Mouse (Mus musculus) lung, postnatal 0 days (tissue): ENCODE data around the gene Nkx2-3. TPM values are rescaled to one million over a fixed set of nuclear protein-coding genes. Genes with fewer than 3 reads are reported as not detected.

Experiments
- ATAC-seq: fragments of 200-750 bp; cut with Nextera tagmentation; 2 replicates; pipeline ENCODE4 v1.8.0; 2017; ENCODE audit warnings: moderate library complexity
- DNase-seq: peaks from one replicate; pipeline ENCODE4 v3.0.0-alpha.2; 2016; ENCODE audit warnings: low spot score
- H3K27ac ChIP-seq: fragments of 300-500 bp; sonication (generic); 2 replicates; pipeline ENCODE4 v1.5.1; 2014; ENCODE audit warnings: antibody characterized with exemption, mild to moderate bottlenecking, low read length, mixed read lengths
- H3K27me3 ChIP-seq: fragments of 300-500 bp; sonication (generic); replicated peaks from 2 replicates; pipeline ENCODE4 v1.6.1; 2014; ENCODE audit warnings: low read length, mixed read lengths; ENCODE audit not compliant: insufficient read depth
- H3K36me3 ChIP-seq: fragments of 300-500 bp; sonication (generic); 2 replicates; pipeline ENCODE4 v1.6.1; 2014; ENCODE audit warnings: low read length, mixed read lengths; ENCODE audit not compliant: insufficient read depth
- H3K4me1 ChIP-seq: fragments of 300-500 bp; sonication (generic); 2 replicates; pipeline ENCODE4 v1.6.1; 2014; ENCODE audit warnings: antibody characterized with exemption, low read depth, low read length, mixed read lengths; ENCODE audit not compliant: insufficient read depth
- H3K4me2 ChIP-seq: fragments of 300-500 bp; sonication (generic); replicated peaks from 2 replicates; pipeline ENCODE4 v1.6.1; 2014; ENCODE audit warnings: low read depth, mild to moderate bottlenecking, low read length, moderate library complexity, mixed read lengths
- H3K4me3 ChIP-seq: fragments of 300-500 bp; sonication (generic); 2 replicates; pipeline ENCODE4 v1.5.1; 2014; ENCODE audit warnings: low read depth, low read length
- H3K9ac ChIP-seq: fragments of 300-500 bp; sonication (generic); replicated peaks from 2 replicates; pipeline ENCODE4 v1.6.1; 2014; ENCODE audit warnings: low read depth, mild to moderate bottlenecking
- H3K9me3 ChIP-seq: fragments of 300-500 bp; sonication (generic); 2 replicates; pipeline ENCODE4 v1.6.1; 2016; ENCODE audit warnings: low read length, mixed read lengths
- CTCF ChIP-seq: IDR thresholded peaks from 2 replicates; pipeline ENCODE4 v1.5.1; 2016; ENCODE audit warnings: antibody characterized with exemption, mild to moderate bottlenecking
- EP300 ChIP-seq: IDR thresholded peaks from 2 replicates; pipeline ENCODE4 v1.6.1; 2016; ENCODE audit warnings: antibody characterized with exemption, mild to moderate bottlenecking, control low read depth
- WGBS: fragments of 180-500 bp; shearing (Covaris S2); extraction: QIAGEN DNeasy Blood & Tissue Kit; methylation state at CpG from one replicate; pipeline ENCODE4 v1.1.7; 2014; 5-methylcytosine and 5-hydroxymethylcytosine counted together
- polyA plus RNA-seq: library from polyadenylated mRNA; unstranded; fragments of >200 nt; fragmentation: Nextera tagmentation; extraction: Ambion mirVana; gene quantifications from 2 replicates; pipeline ENCODE4 v1.2.1, GENCODE M21; 2015

Gene Nkx2-3
- polyA plus RNA-seq, 1 experiment from 2014 or later: not detected

DNA sequence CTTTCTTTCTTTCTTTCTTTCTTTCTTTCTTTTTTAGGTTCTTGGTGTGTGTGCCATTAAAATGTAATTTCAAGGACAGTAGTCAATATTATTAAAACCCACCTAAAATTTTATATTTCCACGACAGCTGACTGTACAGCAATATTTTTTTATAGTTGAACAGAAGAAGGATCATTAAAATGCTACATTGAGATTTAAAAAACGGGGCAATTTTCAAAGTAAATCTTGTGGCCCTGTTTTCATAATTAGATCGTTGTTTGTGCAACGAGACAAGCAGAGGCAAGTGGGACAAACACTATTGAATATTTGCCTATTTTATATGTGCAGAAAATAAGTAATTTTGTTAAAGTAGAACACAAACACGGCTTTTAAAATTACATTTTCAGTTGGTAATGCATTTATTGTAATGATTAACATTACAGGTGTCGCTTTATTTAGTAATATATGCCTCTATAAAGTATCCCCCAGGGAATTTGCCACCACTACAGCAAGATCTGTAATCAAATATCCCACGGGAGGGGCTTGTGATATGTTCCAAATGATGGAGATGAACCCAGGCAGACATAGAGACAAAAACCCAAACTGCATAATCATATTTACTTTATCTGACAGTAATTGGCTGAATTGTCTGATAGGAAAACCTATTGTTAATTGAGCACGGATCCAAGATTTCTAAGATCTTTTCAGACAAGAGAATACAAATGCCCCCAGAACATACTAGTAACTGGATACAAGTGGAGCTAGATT, 3.2 kb upstream of the Nkx2-3 start:
- peaks cover 84% of the 10 kb centered on the region for H3K27me3 ChIP-seq
- TF ChIP-seq CTCF: no peak
- no peak for TF ChIP-seq EP300
- no peaks in the 10 kb centered on the region for H3K9me3 ChIP-seq
- WGBS: 14% methylated on average over 8 of the region's 8 CpGs
- no peak overlapping the region for H3K4me3 ChIP-seq
- no peak overlapping the region for H3K9ac ChIP-seq
- 0 out of 2 replicates have a peak, but pooled peaks cover 6% of the 10 kb centered on the region for H3K4me1 ChIP-seq
- H3K4me2 ChIP-seq: no peak overlapping the region
- H3K27ac ChIP-seq: no peak overlapping the region
- DNase-seq (no peak), ATAC-seq (no peak)
- no peaks in the 10 kb centered on the region for H3K36me3 ChIP-seq

DNA sequence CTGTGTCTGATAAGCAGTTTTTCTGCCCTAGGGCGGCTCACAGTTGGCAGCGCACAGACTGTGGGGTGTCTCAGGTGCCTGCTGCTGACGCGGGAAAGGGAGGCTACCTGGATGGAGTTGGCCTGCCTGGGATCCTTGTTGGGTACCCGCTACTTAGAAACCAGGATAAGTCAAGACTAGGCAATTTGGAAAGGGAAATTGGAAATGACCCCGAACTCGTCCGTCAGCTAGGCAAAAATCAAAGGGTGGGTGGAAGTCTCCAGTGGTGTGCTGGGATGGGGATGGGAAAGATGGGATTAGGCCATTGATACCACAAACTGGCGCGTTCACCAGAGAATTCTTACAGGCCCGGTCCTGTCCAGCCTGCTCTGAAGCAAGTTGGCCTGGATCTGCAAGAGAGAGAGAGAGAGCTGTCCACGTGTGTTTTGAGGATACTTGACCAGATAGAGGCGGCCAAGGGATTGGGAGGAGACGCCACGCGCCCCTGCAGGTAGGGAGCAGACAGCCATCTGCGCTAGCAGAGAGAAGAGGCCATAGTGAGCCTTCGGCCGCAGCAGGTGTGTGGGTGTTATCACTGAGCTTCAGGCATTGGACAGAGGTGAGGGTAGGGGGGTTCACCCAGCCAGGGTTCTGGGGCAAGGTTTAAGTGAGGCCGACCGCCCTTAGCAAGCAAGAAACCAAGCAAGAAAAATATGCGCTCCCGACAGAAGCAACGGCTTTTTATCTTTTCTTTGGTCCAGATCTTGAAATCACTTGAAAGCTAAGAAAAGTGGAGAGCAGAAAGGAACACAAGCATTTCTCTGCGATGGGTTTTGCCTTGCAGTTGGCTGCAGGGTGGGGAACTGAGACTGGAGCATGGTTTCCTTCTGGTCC, 2.4 kb upstream of the Nkx2-3 start:
- no peak for DNase-seq
- no peak for ATAC-seq
- TF ChIP-seq EP300: no peak
- 2% methylated on average over 25 of the region's 25 CpGs for WGBS
- Histone ChIP-seq H3K36me3 (no peaks in the 10 kb centered on the region), H3K27ac (no peak overlapping the region), H3K4me2 (no peak overlapping the region), H3K9me3 (no peaks in the 10 kb centered on the region), H3K9ac (no peak overlapping the region), H3K4me3 (no peak overlapping the region), H3K27me3 (peaks cover 86% of the 10 kb centered on the region), H3K4me1 (peaks cover 12% of the 10 kb centered on the region)

DNA sequence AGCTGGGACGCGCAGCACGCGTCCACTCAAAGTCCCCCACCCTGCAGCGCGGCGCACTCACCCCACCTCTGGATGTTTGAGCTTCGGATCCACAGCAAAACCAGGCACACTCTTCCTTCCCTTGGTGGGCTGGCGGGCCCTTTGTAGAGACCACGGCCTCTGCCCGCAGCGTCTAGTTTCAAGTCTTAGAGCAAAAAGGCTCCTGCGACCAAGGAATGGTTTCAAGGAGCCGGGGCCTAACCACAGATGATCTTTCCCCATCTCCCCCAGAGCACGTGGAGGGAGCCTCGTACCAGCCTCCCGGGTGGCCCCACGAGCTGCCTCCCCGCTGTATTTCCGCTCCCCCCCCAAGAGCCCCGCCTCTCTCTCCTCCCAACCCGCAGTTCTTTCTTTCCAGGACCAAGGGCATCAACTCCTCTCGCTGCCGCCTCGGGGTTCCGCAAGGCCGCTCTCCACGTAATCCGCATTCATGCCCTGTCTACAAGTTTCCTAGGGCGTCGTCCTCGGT, 1.7 kb upstream of the Nkx2-3 start:
- no peak overlapping the region for H3K4me3 ChIP-seq
- DNase-seq: no peak
- H3K36me3 ChIP-seq: no peaks in the 10 kb centered on the region
- no peak for ATAC-seq
- no peak overlapping the region for H3K4me2 ChIP-seq
- H3K27me3 ChIP-seq: peaks cover 86% of the 10 kb centered on the region
- WGBS: 4% methylated on average over 31 of the region's 32 CpGs
- TF ChIP-seq EP300: no peak
- no peak for TF ChIP-seq CTCF
- no peak overlapping the region for H3K9ac ChIP-seq
- peaks cover 16% of the 10 kb centered on the region for H3K4me1 ChIP-seq
- H3K27ac ChIP-seq: no peak overlapping the region
- no peaks in the 10 kb centered on the region for H3K9me3 ChIP-seq

DNA sequence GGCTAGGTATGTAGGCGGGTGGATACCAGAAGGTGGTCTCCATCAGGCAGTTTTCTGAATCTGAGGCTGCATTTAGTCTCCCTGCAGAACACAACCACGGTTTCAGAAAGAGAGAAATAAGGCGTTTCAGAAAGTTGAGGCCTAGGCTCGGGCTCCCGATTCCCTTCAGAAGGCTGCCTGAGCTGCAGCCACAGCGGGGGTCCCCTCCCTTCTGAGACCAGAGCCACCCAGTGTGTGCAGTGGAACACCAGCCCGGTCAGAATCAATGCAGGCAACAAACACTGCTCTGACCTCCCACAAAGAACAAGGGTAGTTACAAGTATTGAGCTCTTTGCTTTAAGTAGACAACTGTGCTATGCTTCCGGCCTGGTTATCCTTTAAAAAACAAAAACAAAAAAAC, 1.0 kb upstream of the Nkx2-3 start:
- TF ChIP-seq EP300: no peak
- no peak for TF ChIP-seq CTCF
- no peak for ATAC-seq
- WGBS: 32% methylated on average over 8 of the region's 8 CpGs

DNA sequence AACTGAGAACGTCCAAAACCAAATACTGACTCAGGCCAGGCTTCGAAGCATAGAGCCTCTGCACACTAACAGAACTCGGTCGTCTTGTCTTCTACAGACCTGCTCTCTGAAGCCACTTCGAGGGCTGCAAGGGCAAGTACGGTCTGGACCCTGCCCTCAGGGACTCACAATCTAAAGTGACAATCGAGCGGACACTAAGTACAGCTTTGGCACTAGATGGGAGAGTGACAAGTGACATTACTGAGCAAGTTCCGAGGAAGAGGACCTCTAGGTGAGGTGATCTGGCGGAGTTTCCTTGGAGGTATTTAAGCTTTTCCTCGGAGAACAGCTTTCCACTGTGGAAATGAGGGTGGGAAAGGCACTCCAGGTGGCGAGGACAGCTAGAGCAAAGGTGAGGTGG, 564 bp upstream of the Nkx2-3 start:
- TF ChIP-seq EP300: no peak
- no peak for TF ChIP-seq CTCF
- no peak overlapping the region for H3K4me3 ChIP-seq
- H3K9ac ChIP-seq: no peak overlapping the region
- no peaks in the 10 kb centered on the region for H3K36me3 ChIP-seq
- 17% methylated on average over 12 of the region's 12 CpGs for WGBS
- H3K4me2 ChIP-seq: no peak overlapping the region
- peaks cover 21% of the 10 kb centered on the region for H3K4me1 ChIP-seq
- H3K27me3 ChIP-seq: peaks cover 86% of the 10 kb centered on the region
- DNase-seq (no peak), ATAC-seq (no peak)
- H3K27ac ChIP-seq: no peak overlapping the region
- H3K9me3 ChIP-seq: no peaks in the 10 kb centered on the region

More for the DNA sequence above, 1.0 kb upstream of the Nkx2-3 start:
- DNase-seq: no peak
- Histone ChIP-seq H3K9me3 (no peaks in the 10 kb centered on the region), H3K27ac (no peak overlapping the region), H3K4me1 (peaks cover 17% of the 10 kb centered on the region), H3K4me2 (no peak overlapping the region), H3K4me3 (no peak overlapping the region), H3K9ac (no peak overlapping the region), H3K27me3 (peaks cover 86% of the 10 kb centered on the region), H3K36me3 (no peaks in the 10 kb centered on the region)

DNA sequence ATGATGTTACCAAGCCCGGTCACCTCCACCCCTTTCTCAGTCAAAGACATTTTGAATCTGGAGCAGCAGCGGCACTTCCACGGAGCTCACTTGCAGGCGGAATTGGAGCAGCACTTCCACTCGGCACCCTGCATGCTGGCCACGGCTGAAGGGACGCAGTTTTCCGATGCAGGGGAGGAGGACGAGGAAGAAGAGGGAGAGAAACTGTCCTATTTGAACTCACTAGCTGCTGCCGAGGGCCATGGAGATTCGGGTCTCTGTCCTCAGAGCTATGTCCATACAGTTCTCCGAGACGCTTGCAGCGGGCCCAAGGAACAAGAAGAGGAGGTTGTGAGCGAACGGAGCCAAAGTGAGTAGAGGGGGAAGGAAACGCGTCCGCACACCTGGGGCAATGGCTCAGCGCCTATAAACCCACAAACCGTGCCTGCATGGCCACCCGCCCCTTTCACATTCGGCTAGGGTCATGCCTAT, 411 bp downstream of the Nkx2-3 start:
- TF ChIP-seq CTCF: no peak
- TF ChIP-seq EP300: no peak
- Histone ChIP-seq H3K27ac (no peak overlapping the region), H3K4me1 (peaks cover 21% of the 10 kb centered on the region), H3K9ac (no peak overlapping the region), H3K36me3 (no peaks in the 10 kb centered on the region), H3K4me3 (no peak overlapping the region; the same call in 1 of the 2 replicates), H3K9me3 (no peaks in the 10 kb centered on the region), H3K4me2 (no peak overlapping the region), H3K27me3 (peaks cover 86% of the 10 kb centered on the region)
- ATAC-seq: no peak
- DNase-seq: no peak
- WGBS: 2% methylated on average over 23 of the region's 23 CpGs
